Mouse (Mus musculus): ENCODE results near the gene Abcc12. TPM values are rescaled to one million over a fixed set of nuclear protein-coding genes. Genes with fewer than 3 reads are reported as not detected.

Gene Abcc12
- polyA plus RNA-seq, 1 experiment from 2014 or later: 0.08 TPM

GRCm38 (mm10) chr8:86512886-86513285 lies 67.6 kb downstream of the Abcc12 start:
- Histone ChIP-seq H3K4me1 (ENCODE audit: control insufficient read depth, insufficient read depth, low read length) (no peaks in the 10 kb centered on the region), H3K4me2 (ENCODE audit: low read depth) (no peak overlapping the region), H3K9ac (ENCODE audit: low read length) (no peak overlapping the region), H3K4me3 (ENCODE audit: low read depth, low read length) (no peak overlapping the region), H3K27ac (ENCODE audit: low read depth, low read length) (no peak overlapping the region), H3K9me3 (ENCODE audit: control insufficient read depth, low read length) (no peaks in the 10 kb centered on the region), H3K27me3 (ENCODE audit: control insufficient read depth, insufficient read depth, low read length) (no peaks in the 10 kb centered on the region), H3K36me3 (ENCODE audit: control insufficient read depth, insufficient read depth, low read length) (no peaks in the 10 kb centered on the region)
- DNase-seq (ENCODE audit: low spot score): no peak
- WGBS: 64% methylated on average over 5 of the region's 5 CpGs
- ATAC-seq (ENCODE audit: insufficient read depth, low FRiP score, low TSS enrichment): no peak

GRCm38 (mm10) chr8:86512131-86512792 lies 68.2 kb downstream of the Abcc12 start:
- ATAC-seq (ENCODE audit: insufficient read depth, low FRiP score, low TSS enrichment) (no peak), DNase-seq (ENCODE audit: low spot score) (no peak)
- Histone ChIP-seq H3K9me3 (ENCODE audit: control insufficient read depth, low read length) (no peaks in the 10 kb centered on the region), H3K4me1 (ENCODE audit: control insufficient read depth, insufficient read depth, low read length) (no peaks in the 10 kb centered on the region), H3K27ac (ENCODE audit: low read depth, low read length) (no peak overlapping the region), H3K9ac (ENCODE audit: low read length) (no peak overlapping the region), H3K36me3 (ENCODE audit: control insufficient read depth, insufficient read depth, low read length) (no peaks in the 10 kb centered on the region), H3K4me2 (ENCODE audit: low read depth) (no peak overlapping the region), H3K27me3 (ENCODE audit: control insufficient read depth, insufficient read depth, low read length) (no peaks in the 10 kb centered on the region), H3K4me3 (ENCODE audit: low read depth, low read length) (no peak overlapping the region)
- WGBS: 62% methylated on average over 10 of the region's 10 CpGs

- no peaks in the 10 kb centered on the region for H3K9me3 ChIP-seq (ENCODE audit: control insufficient read depth, low read length)
- H3K4me3 ChIP-seq (ENCODE audit: low read depth, low read length): no peak overlapping the region
- no peaks in the 10 kb centered on the region for H3K27me3 ChIP-seq (ENCODE audit: control insufficient read depth, insufficient read depth, low read length)
- H3K27ac ChIP-seq (ENCODE audit: low read depth, low read length): no peak overlapping the region
- H3K4me1 ChIP-seq (ENCODE audit: control insufficient read depth, insufficient read depth, low read length): no peaks in the 10 kb centered on the region
- 88% methylated on average over 7 of the region's 7 CpGs for WGBS
- H3K36me3 ChIP-seq (ENCODE audit: control insufficient read depth, insufficient read depth, low read length): no peaks in the 10 kb centered on the region
- H3K9ac ChIP-seq (ENCODE audit: low read length): no peak overlapping the region
- DNase-seq (ENCODE audit: low spot score) (no peak), ATAC-seq (ENCODE audit: insufficient read depth, low FRiP score, low TSS enrichment) (no peak)
- H3K4me2 ChIP-seq (ENCODE audit: low read depth): no peak overlapping the region
Observed at GRCm38 (mm10) chr8:86501341-86501740, 79.1 kb downstream of the Abcc12 start.

DNA sequence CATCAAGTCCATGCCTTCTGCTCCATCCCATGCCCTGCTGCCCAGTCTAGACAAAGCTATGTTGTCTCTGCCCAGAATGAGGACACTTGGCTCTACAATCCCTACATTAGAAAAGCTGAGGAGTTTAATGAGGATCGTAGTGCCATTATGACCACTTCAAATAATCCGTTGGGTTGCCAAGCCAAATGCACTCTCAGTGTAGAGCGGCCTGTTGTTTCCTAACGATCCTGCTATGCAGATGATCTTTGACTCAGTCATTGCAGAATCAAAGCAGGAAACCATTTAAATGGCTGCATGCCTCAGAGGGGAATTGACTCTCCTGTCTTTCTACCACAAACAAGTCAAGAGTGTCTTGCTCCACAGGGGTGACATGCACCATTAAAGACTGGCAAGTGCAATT lies 85.4 kb downstream of the Abcc12 start:
- 74% methylated on average over 4 of the region's 4 CpGs for WGBS
- no peaks in the 10 kb centered on the region for H3K27me3 ChIP-seq (ENCODE audit: control insufficient read depth, insufficient read depth, low read length)
- H3K4me3 ChIP-seq (ENCODE audit: low read depth, low read length): no peak overlapping the region
- no peak overlapping the region for H3K4me2 ChIP-seq (ENCODE audit: low read depth)
- H3K9ac ChIP-seq (ENCODE audit: low read length): no peak overlapping the region
- H3K36me3 ChIP-seq (ENCODE audit: control insufficient read depth, insufficient read depth, low read length): no peaks in the 10 kb centered on the region
- H3K27ac ChIP-seq (ENCODE audit: low read depth, low read length): no peak overlapping the region
- ATAC-seq (ENCODE audit: insufficient read depth, low FRiP score, low TSS enrichment) (no peak), DNase-seq (ENCODE audit: low spot score) (no peak)
- no peaks in the 10 kb centered on the region for H3K4me1 ChIP-seq (ENCODE audit: control insufficient read depth, insufficient read depth, low read length)
- H3K9me3 ChIP-seq (ENCODE audit: control insufficient read depth, low read length): no peaks in the 10 kb centered on the region

DNA sequence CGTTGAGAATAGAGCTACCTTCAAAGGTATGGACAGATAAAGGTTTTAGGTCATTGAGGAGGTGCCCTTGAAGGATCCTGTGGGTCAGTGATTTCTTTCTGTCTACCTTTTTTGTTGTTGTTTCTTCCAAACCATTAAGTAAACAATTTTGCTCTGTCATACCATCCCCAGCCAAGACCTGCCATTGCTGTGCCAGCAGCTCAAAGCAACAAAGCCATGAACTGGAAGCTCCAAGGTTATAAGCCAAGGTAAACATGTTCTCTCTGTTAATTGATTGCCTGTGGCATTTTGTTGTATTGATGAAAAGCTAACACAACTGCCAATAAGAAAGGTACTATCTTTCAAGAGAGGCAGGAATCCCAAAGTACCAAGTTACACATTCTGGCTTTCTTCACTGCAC lies 86.6 kb downstream of the Abcc12 start:
- Histone ChIP-seq H3K9ac (ENCODE audit: low read length) (no peak overlapping the region), H3K4me2 (ENCODE audit: low read depth) (no peak overlapping the region), H3K27me3 (ENCODE audit: control insufficient read depth, insufficient read depth, low read length) (no peaks in the 10 kb centered on the region), H3K9me3 (ENCODE audit: control insufficient read depth, low read length) (no peaks in the 10 kb centered on the region), H3K27ac (ENCODE audit: low read depth, low read length) (no peak overlapping the region), H3K4me3 (ENCODE audit: low read depth, low read length) (no peak overlapping the region), H3K36me3 (ENCODE audit: control insufficient read depth, insufficient read depth, low read length) (no peaks in the 10 kb centered on the region), H3K4me1 (ENCODE audit: control insufficient read depth, insufficient read depth, low read length) (no peaks in the 10 kb centered on the region)
- no peak for DNase-seq (ENCODE audit: low spot score)
- ATAC-seq (ENCODE audit: insufficient read depth, low FRiP score, low TSS enrichment): no peak
- 68% methylated on average over 1 of the region's 1 CpGs for WGBS

- no peak for ATAC-seq (ENCODE audit: insufficient read depth, low FRiP score, low TSS enrichment)
- Histone ChIP-seq H3K27me3 (ENCODE audit: control insufficient read depth, insufficient read depth, low read length) (no peaks in the 10 kb centered on the region), H3K27ac (ENCODE audit: low read depth, low read length) (no peak overlapping the region), H3K4me1 (ENCODE audit: control insufficient read depth, insufficient read depth, low read length) (no peaks in the 10 kb centered on the region), H3K9ac (ENCODE audit: low read length) (no peak overlapping the region), H3K4me2 (ENCODE audit: low read depth) (no peak overlapping the region), H3K36me3 (ENCODE audit: control insufficient read depth, insufficient read depth, low read length) (no peaks in the 10 kb centered on the region), H3K9me3 (ENCODE audit: control insufficient read depth, low read length) (no peaks in the 10 kb centered on the region), H3K4me3 (ENCODE audit: low read depth, low read length) (no peak overlapping the region)
- no peak for DNase-seq (ENCODE audit: low spot score)
- WGBS: 95% methylated on average over 6 of the region's 6 CpGs
Observed at GRCm38 (mm10) chr8:86485411-86485810, 95.1 kb downstream of the Abcc12 start.

DNA sequence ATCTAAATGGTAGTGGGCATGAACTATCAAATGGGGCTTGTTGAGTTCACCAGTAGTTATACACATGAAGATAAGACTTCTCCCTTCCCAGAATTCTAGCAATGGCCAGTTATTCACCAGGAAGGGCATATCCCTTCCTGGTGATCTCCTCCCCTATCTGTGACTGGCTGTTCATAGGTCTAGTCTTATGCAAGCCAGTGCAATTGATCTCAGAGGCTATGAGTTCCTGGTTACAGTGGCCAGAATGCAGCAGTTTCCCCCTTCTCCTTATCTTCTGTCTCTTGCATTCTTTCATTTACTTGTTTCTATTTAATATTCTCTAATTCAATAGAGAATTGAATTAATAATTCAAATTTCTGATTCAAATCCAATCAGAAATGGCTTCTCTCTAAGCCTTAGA lies 96.2 kb downstream of the Abcc12 start:
- Histone ChIP-seq H3K27me3 (ENCODE audit: control insufficient read depth, insufficient read depth, low read length) (no peaks in the 10 kb centered on the region), H3K9me3 (ENCODE audit: control insufficient read depth, low read length) (no peaks in the 10 kb centered on the region), H3K4me1 (ENCODE audit: control insufficient read depth, insufficient read depth, low read length) (no peaks in the 10 kb centered on the region), H3K9ac (ENCODE audit: low read length) (no peak overlapping the region), H3K27ac (ENCODE audit: low read depth, low read length) (no peak overlapping the region), H3K4me2 (ENCODE audit: low read depth) (no peak overlapping the region), H3K36me3 (ENCODE audit: control insufficient read depth, insufficient read depth, low read length) (no peaks in the 10 kb centered on the region), H3K4me3 (ENCODE audit: low read depth, low read length) (no peak overlapping the region)
- ATAC-seq (ENCODE audit: insufficient read depth, low FRiP score, low TSS enrichment) (no peak), DNase-seq (ENCODE audit: low spot score) (no peak)

DNA sequence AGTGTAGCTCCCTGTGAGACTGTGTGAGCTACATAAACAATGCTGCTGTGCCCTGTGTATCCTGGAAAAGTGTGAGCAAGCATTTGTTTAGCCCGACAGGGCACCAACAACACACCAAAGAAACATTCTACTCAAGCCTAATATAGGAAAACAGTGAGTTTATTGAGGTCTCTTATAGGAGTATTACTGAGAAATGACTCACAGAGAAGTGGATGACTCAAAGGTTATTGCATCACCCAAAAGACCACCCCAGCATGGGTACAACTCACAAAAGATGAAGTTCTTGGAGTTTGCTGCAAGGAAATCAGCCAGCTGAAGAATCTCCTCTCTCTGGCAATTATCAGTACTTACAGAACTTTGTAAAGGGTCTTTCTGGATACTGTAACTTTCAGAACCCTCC lies 98.4 kb downstream of the Abcc12 start:
- Histone ChIP-seq H3K4me1 (ENCODE audit: control insufficient read depth, insufficient read depth, low read length) (no peaks in the 10 kb centered on the region), H3K4me3 (ENCODE audit: low read depth, low read length) (no peak overlapping the region), H3K9ac (ENCODE audit: low read length) (no peak overlapping the region), H3K4me2 (ENCODE audit: low read depth) (no peak overlapping the region), H3K9me3 (ENCODE audit: control insufficient read depth, low read length) (no peaks in the 10 kb centered on the region), H3K36me3 (ENCODE audit: control insufficient read depth, insufficient read depth, low read length) (no peaks in the 10 kb centered on the region), H3K27ac (ENCODE audit: low read depth, low read length) (no peak overlapping the region), H3K27me3 (ENCODE audit: control insufficient read depth, insufficient read depth, low read length) (no peaks in the 10 kb centered on the region)
- WGBS: 93% methylated on average over 1 of the region's 1 CpGs
- DNase-seq (ENCODE audit: low spot score): no peak
- ATAC-seq (ENCODE audit: insufficient read depth, low FRiP score, low TSS enrichment): no peak

GRCm38 (mm10) chr8:86475711-86476438 lies 104.6 kb downstream of the Abcc12 start:
- Histone ChIP-seq H3K9me3 (ENCODE audit: control insufficient read depth, low read length) (no peaks in the 10 kb centered on the region), H3K36me3 (ENCODE audit: control insufficient read depth, insufficient read depth, low read length) (no peaks in the 10 kb centered on the region), H3K4me2 (ENCODE audit: low read depth) (no peak overlapping the region), H3K27ac (ENCODE audit: low read depth, low read length) (no peak overlapping the region), H3K27me3 (ENCODE audit: control insufficient read depth, insufficient read depth, low read length) (no peaks in the 10 kb centered on the region), H3K4me1 (ENCODE audit: control insufficient read depth, insufficient read depth, low read length) (no peaks in the 10 kb centered on the region), H3K9ac (ENCODE audit: low read length) (no peak overlapping the region), H3K4me3 (ENCODE audit: low read depth, low read length) (no peak overlapping the region)
- 70% methylated on average over 9 of the region's 9 CpGs for WGBS
- DNase-seq (ENCODE audit: low spot score): peak; percentile 65
- no peak for ATAC-seq (ENCODE audit: insufficient read depth, low FRiP score, low TSS enrichment)

Measured in neural tube, embryonic 11.5 days (tissue).